Mouse (Mus musculus): ENCODE data around the gene Dennd1a.
A peak's percentile ranks its signal among the peaks of the same experiment; 100 is the strongest.

Dennd1a gene

DNA sequence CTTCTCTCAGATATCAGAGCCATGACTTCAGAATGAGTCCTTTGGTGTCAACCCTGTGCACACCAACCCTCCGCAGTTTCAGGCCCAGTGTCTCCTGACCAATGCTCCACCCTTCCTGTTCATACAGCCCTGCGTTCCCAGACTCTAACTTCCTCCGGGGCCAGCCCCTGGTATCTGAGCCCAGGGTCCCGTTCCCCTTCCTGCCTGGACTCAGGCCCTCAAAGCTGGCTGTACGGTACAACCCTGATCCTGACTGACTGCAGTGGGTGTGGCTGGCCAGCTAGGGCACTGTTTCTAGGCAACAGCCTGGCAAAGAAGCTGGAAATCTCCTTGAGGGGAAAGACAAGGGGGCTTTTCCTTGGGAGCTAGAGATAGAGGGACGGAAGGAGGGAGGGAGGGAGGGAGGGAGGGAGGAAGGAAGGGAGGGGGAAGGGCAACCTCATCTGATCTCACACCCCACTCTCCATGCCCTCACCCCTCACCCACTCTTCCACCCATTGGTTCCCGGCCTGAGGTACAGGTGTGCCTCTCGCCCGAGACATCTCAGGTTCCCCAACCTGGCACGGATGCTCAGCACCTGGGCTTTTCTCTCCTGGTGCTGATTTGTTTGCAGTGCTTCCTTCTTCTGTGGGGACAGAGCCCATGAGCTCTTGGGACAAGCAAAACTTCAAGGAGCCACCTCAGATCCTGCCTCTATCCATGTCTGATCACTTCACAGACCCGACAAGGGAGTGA, 521.0 kb downstream of the Dennd1a start:
- peak in 1 of 2 experiments; percentile 27 for DNase-seq

DNA sequence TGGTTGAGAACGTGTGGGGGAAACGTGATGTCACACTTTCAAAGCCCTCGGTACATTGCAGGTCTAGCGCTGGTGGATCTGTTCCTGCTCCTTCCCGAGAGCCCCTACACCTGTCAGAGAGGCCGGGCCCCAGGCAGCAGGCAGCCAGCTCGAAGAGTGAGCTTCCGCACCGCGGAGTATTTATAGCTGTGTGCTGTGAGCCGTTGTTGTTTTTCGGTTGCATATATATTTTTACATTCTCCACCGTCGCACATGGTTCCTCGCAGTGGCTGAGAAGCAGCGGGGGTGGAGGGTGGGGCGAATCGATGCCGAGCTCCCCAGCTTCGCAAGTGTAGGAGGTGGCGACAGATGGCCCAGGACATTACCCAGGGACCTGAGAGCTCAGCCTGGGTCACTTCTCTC, 522.1 kb downstream of the Dennd1a start:
- DNase-seq, result peak; percentile 71 to 83

DNA sequence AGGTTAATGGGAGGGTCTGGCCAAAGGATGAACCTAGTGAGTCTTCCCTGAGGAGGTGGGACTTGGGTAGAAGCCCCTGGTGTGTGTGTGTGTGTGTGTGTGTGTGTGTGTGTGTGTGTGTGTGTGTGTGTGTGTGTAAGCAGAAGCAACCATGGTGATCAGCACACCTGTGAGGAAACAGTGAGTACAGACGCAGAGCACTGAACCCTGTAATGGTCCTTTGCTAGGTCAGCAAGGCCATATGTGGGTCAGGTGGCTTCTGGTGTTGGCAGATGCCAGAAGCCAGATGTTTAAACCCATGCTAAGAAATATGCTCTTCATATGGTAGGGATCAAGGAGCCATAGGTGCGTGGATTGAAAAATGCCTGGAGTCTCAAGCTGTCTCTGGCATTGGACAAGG, 522.7 kb downstream of the Dennd1a start:
- DNase-seq, result no peak

DNA sequence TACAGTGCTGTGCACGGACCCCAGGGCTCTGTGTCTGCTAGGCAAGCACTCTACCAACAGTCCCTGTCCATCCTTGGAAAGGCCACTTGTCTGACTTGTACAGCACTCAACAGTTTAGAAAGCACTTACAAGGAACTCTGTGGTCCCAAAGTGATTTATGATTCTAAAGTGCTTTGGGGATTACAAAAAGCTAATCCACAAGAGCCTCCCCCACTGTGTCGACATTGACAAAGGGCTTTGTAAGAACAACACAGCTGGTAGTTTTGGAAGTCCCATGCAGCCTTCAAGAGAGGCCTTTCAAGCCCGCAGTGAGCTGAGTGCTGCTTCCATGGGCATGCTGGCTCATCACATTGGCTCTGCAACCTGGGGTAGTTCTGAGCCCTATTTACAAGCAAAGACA, 523.6 kb downstream of the Dennd1a start:
- no peak for DNase-seq

- DNase-seq, result peak; percentile 24 to 49
These were observed 526.6 kb downstream of the Dennd1a start for GRCm38 (mm10) chr2:37760633-37761032.

GRCm38 (mm10) chr2:37758343-37759015, 528.7 kb downstream of the Dennd1a start:
- DNase-seq, result no peak

DNA sequence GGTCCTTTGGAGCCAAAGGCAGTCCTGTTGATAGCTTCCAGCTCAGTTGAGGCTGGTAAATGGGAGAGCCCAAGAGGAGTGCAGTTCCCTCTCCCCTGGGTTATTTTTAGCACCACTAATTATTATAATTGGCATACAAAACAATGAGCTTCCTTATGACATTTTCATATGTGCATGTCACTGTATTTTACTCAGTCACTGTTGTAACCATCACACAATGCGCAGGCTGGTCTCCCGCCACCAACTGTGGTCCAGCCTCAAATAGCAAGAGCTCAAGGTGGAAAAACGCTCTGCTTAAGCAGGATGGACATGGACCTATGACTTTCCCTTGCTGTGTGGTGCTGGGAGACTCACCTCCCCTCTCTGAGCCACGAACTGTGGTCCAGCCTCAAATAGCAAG, 529.4 kb downstream of the Dennd1a start:
- no peak for DNase-seq

DNA sequence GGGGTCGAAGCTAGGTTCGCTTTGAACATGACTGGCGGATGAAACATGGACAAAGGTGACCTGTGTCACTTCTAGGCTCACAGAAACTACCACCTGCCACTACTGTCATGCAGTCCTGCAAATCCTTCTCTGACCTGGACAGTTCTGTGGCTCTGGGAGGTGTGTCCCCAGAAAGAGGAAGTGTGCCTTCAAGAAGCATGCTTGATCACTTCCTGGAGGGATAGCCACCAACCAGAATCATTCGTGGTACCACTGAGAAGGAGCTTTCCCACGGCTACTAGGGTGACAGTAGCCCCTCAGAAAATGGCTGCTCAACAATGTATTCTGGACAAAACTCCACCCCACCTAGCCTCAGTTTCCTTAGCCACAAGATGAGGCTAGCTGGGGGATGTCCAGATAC, 530.2 kb downstream of the Dennd1a start:
- DNase-seq, result no peak

DNA sequence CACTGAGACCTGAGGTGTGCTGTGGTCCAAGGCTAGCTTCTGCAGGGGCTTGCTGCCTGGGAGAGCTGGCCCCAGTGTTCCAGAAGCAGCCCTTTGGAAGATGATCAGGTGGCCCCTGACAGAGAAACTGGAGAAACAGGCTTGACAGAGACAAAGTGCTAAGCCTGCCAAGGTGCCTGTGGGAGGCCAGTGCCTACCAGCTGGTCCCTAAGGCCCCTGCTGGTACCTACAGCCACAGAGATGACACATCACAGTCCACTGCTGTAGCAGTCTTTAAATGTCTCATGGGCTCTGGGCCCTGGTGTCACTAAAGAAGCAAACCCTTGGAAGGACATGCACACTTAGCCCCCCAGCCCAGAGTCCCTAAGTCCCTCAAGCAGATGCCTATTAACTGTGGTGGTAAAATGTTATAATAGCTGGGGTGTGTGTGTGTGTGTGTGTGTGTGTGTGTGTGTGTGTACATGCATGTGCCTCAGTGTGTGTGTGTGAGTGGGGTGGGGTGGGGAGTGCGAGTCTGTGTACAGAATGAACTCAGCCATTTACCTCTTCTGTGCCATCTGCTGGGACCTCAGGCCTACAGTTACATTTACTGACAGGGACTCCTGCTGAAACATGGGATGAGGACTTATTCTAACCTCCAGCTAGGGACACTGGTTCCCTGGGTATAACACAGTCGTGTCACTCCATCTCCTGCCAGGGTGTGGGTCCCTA, 530.8 kb downstream of the Dennd1a start:
- DNase-seq, result no peak

GRCm38 (mm10) chr2:37751114-37751513, 536.1 kb downstream of the Dennd1a start:
- no peak for DNase-seq

GRCm38 (mm10) chr2:37749323-37749722, 537.9 kb downstream of the Dennd1a start:
- no peak for DNase-seq

Data from thymus, postnatal 36 days (tissue).